Mouse (Mus musculus) CH12.LX (cell line): ENCODE measurements around the gene Foxs1.

Source experiments
- CTCF ChIP-seq, 2 experiments: IDR thresholded peaks in 1 of 2; conservative IDR thresholded peaks in 1 of 2; 2 replicates each; pipeline ENCODE4 v1.5.1; 2011 to 2012; ENCODE audit warnings: low read depth in 2 of 2, low read length in 2 of 2, improper control_type of control experiment in 1 of 2, inconsistent platforms in 1 of 2, mild to moderate bottlenecking in 1 of 2, moderate library complexity in 1 of 2
- MAFK ChIP-seq: IDR thresholded peaks from 2 replicates; pipeline ENCODE4 v1.6.1; 2011; ENCODE audit warnings: low read length, improper control_type of control experiment; ENCODE audit not compliant: insufficient replicate concordance
- MAX ChIP-seq: IDR thresholded peaks from 2 replicates; pipeline ENCODE4 v1.6.1; 2011; ENCODE audit warnings: low read length, improper control_type of control experiment
- MXI1 ChIP-seq: IDR thresholded peaks from 2 replicates; pipeline ENCODE4 v1.6.1; 2011; ENCODE audit warnings: mild to moderate bottlenecking, low read depth, low read length, improper control_type of control experiment
- NELFE ChIP-seq: IDR thresholded peaks from 2 replicates; pipeline ENCODE4 v1.6.1; 2011; ENCODE audit warnings: low read depth, low read length, improper control_type of control experiment
- POLR2A ChIP-seq: IDR thresholded peaks from 2 replicates; pipeline ENCODE4 v1.6.1; 2011; ENCODE audit warnings: low read depth, mild to moderate bottlenecking, improper control_type of control experiment, low read length
- POLR2AphosphoS2 ChIP-seq: IDR thresholded peaks from 2 replicates; pipeline ENCODE4 v1.6.1; 2011; ENCODE audit warnings: low read depth, low read length, improper control_type of control experiment
- TCF12 ChIP-seq: IDR thresholded peaks from 2 replicates; pipeline ENCODE4 v1.6.1; 2014; ENCODE audit warnings: low read depth, mild to moderate bottlenecking, inconsistent platforms, low read length, improper control_type of control experiment
- USF1 ChIP-seq: IDR thresholded peaks from 2 replicates; pipeline ENCODE4 v1.6.1; 2014; ENCODE audit warnings: low read depth, mild to moderate bottlenecking, inconsistent platforms, low read length, improper control_type of control experiment
- ZKSCAN1 ChIP-seq: IDR thresholded peaks from 2 replicates; pipeline ENCODE4 v1.6.1; 2012; ENCODE audit warnings: low read depth, inconsistent platforms, low read length, improper control_type of control experiment, borderline replicate concordance
- ZNF384 ChIP-seq: IDR thresholded peaks from 2 replicates; pipeline ENCODE4 v1.6.1; 2012; ENCODE audit warnings: low read depth, low read length, improper control_type of control experiment, inconsistent platforms

DNA sequence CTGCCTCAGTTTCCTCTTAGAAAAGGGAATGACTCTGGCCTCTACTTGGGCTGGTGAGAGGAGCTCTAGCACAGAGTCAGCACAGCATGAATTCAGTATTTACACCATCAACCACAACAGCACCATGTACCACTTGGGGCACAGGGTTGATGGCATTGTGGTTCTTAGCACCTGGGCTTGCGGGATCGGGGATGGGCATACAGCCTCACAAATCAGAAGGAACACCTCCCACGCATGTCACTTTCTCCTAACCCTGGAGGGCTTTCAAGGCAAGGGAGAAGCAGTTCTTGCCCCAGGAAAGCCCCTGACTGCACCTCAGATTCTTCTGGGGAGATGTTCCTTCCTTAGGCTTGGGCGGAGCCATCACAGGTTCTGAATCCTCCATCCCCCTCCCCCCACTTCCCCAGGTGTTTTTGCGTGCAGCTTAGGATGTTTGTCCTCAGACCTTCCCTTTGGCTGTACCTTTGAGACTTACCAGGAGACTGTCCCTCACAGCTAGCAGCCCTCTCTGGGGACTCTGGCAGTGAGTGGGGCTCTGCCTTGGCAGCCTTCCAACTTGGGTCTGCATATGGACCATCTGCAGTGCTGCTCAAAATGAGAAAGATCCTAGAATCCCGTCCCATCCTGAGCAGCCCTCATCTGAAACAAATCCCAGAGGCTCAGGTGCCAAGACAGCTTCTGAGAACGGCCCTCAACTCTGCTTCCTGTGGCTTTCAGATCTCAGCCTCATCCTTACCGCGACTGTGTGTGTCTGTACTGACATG, 26.6 kb downstream of the Foxs1 start:
- no peak for TF ChIP-seq USF1
- no peak for TF ChIP-seq TCF12
- TF ChIP-seq ZKSCAN1, result no peak
- TF ChIP-seq NELFE, result no peak
- no peak for TF ChIP-seq POLR2A
- no peak for TF ChIP-seq CTCF (conservative IDR thresholded peaks at IDR 0.05 in 1 of 2, IDR thresholded peaks at IDR 0.05 in 1 of 2; ENCODE audit: low read depth in 2 of 2, low read length in 2 of 2)
- no peak for TF ChIP-seq ZNF384
- TF ChIP-seq MAX, result no peak
- TF ChIP-seq MXI1, result no peak
- TF ChIP-seq POLR2AphosphoS2, result no peak
- TF ChIP-seq MAFK, result no peak
